Mouse (Mus musculus) splenic B cell, adult 2 months (primary cell): ENCODE results near the gene Arhgap35.

Experiments used
- DNase-seq: peaks from one replicate; pipeline ENCODE4 v3.0.0-alpha.2; 2011; ENCODE audit warnings: low read depth, low spot score
- H3K27me3 ChIP-seq: 2 replicates; pipeline ENCODE4 v1.6.1; 2012; ENCODE audit warnings: mild to moderate bottlenecking, low read length, moderate library complexity, mixed read lengths; ENCODE audit not compliant: control insufficient read depth, poor library complexity, insufficient read depth, severe bottlenecking
- H3K36me3 ChIP-seq: 2 replicates; pipeline ENCODE4 v1.6.1; 2012; ENCODE audit warnings: mild to moderate bottlenecking, low read length, moderate library complexity, mixed read lengths; ENCODE audit not compliant: control insufficient read depth, poor library complexity, insufficient read depth, severe bottlenecking

Gene Arhgap35

DNA sequence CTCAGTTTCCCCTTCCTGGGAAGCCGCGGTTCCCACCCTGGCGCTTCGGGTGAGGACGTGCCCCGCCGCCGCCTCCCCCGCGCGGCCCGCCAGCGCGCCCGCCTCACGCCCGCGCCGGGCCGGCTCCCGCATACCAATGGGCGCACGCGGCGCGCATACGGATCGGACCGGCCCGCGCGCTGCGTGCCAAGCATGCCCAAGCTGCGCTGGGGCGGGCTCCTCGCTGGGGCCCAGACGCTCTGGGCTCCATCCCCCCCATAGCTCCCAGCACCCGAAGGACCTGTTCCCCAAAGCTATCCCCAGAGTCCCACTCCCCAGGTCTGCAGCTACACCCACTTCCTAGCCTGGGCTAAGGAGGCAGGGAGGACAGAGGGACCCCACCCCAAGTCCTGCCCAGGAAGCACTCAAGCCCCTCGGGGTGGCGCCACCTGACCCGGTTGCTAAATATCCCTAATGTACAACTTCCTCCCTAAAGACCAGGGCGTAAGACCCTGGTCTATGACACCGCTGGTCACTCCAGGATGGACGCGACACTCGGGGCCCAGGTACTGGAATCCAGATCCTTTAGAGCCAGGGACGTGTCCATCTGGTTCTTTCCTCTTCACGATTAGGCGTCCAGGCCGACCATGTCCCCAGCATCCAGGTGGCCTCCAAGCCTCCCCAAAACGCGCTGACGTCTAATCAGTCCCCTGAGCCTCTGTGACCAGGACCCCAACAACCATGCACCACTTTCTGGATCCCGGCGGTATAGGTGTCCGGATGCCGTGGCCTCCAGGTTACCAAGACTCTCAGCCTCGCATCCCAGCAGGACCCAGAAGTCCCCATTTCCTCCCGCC lies 138.8 kb downstream of the Arhgap35 start:
- Histone ChIP-seq H3K36me3 (no peaks in the 10 kb centered on the region), H3K27me3 (peaks cover 2% of the 10 kb centered on the region; the same call in 1 of the 2 replicates)
- no peak for DNase-seq

DNA sequence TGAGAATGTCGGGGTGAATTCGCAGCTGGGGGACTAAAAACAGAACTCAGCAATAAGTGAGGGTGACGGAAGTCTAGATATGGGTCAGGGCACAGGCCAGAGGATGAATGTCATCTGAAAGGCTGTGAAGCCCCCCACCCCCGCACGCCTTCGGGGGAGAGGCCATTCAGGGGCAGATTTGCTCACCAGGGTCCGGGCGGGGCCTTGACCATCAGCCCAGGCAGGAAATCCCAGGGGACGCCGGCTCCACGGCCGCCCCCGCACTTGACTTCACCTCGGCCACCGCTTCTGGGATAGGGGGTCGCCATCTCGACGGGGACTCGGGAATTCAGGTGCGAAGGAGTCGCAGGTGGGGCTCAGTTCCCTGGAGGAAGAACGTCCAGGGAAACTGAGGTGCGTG lies 139.5 kb downstream of the Arhgap35 start:
- DNase-seq = no peak
- peaks cover 2% of the 10 kb centered on the region; the same call in 1 of the 2 replicates for H3K27me3 ChIP-seq

DNA sequence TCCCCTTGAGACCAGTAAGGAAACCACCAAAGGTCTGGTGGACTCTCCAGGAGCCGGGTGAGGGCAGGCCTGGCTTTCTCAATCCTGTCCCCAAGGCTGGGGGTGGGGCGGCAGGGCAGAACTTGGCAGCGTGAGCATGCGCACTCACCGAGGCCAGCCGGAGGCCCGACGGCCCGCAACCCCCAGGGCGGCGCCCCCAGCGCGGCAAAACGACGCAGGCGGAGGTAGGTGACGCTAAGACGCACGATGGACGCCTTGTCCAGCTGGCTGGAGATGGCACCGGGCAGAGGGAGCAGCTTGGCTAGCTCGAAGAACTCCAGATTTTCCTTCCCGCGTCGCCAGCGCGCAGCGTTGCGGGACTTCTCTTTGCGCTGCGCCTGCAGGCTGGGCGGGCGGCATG lies 140.3 kb downstream of the Arhgap35 start:
- H3K36me3 ChIP-seq = no peaks in the 10 kb centered on the region
- peaks cover 2% of the 10 kb centered on the region; the same call in 1 of the 2 replicates for H3K27me3 ChIP-seq
- DNase-seq = no peak

More for the DNA sequence above, 139.5 kb downstream of the Arhgap35 start:
- H3K36me3 ChIP-seq = no peaks in the 10 kb centered on the region

DNA sequence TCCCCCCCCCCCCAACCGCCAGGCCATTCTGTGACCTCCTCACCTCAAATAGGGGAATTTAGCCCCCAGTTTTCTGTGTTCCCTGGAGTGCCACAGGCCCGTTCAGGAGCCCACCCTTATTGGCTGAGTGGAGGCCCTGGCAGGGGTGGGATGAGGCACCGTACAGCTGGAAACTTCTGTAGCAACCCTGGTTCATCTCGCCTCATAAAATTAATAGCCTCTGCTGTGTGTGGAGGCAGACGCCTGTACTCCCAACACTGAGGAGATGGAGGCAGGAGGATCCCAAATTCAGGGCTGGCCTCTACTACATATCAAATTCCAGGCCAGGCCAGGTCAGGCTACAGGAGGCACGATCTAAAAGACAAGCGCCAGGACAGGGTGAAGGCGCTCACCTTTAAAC lies 140.9 kb downstream of the Arhgap35 start:
- Histone ChIP-seq H3K27me3 (peaks cover 2% of the 10 kb centered on the region; the same call in 1 of the 2 replicates), H3K36me3 (no peaks in the 10 kb centered on the region)
- DNase-seq = no peak

DNA sequence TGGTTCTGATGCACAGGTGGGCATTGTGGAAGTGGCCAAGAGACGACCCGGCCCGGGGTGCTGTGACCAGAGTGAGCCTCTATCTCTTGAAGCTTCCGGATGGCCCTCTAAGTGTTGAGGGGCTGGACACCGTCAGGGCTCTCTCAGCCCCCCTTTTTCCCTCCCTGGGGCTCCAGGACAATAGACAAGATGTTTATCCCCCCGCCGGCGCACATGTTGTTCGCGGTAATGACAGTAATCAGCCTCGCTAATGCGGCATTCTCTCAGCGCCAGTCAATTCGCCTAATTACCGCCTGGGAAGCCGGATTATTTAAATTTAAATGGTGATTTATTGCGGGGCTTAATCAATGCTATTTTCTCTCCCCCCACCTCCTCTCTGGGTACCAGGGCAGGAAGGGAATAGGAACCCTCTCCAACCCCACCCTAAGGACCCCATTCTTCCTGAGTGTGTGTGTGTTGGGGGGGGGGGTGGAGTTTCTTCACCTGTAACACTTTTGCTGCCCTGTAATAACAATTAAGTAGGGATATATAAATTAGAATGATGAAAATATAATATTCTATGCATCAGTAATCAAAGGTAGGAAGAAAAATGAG lies 142.6 kb downstream of the Arhgap35 start:
- no peaks in the 10 kb centered on the region for H3K36me3 ChIP-seq
- H3K27me3 ChIP-seq = peaks cover 2% of the 10 kb centered on the region; the same call in 1 of the 2 replicates
- DNase-seq = no peak

DNA sequence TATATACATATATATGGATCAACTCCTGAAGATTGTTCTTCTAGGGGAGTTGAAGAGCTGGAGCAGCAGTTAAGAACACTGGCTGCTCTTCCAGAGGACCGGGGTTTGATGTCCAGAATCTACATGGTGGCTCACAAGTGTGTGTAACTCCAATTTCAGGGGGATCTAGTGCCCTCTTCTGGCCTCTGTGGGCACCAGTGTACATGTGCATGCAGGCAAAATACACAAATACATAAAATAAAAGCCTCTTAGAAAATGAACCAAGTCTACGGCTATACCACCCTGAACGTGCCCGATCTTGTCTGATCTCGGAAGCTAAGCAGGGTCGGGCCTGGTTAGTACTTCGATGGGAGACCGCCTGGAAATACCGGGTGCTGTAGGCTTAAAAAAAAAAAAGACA lies 143.2 kb downstream of the Arhgap35 start:
- peak; percentile 56 for DNase-seq
- Histone ChIP-seq H3K27me3 (peaks cover 2% of the 10 kb centered on the region; the same call in 1 of the 2 replicates), H3K36me3 (no peaks in the 10 kb centered on the region)

DNA sequence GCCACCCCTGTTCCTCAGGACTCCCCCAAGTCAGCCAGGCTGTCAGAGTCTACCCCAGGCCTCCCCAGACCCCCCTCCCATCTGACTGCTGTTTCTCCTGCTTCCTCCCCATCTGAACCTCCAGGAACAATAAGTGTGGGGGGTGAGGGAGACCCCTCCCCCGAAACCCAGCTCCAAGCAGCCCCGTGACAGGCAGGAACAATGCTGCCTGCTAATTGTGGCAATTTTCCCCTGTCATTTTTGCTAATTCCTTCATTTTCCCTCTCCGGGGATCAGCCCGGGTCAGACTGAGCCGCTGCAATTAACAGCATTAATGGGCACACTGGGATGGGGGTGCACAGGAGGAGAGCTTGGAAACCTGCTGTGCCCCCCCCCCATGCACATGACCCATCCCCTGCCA lies 146.7 kb downstream of the Arhgap35 start:
- H3K27me3 ChIP-seq = no peaks in the 10 kb centered on the region; the same call in 1 of the 2 replicates
- no peaks in the 10 kb centered on the region for H3K36me3 ChIP-seq
- no peak for DNase-seq

DNA sequence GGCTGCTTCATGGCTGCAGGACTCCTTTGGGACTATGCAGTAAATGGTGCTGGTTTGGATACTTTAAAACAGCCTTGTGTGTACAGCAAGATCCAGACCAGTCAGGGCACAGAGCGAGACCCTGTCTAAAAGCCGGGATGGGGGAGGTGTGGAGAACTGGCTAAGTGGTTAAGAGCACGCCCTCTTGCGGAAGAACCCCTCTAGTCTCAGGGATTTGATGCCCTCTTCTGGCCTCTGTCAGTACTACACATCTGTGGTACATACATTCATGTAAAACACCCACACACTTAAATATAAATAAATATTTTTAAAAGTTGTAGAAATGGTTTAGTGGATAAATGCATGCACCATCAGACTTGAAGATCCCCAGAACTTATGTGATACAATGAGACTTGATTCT lies 148.2 kb downstream of the Arhgap35 start:
- DNase-seq = peak; percentile 63

DNA sequence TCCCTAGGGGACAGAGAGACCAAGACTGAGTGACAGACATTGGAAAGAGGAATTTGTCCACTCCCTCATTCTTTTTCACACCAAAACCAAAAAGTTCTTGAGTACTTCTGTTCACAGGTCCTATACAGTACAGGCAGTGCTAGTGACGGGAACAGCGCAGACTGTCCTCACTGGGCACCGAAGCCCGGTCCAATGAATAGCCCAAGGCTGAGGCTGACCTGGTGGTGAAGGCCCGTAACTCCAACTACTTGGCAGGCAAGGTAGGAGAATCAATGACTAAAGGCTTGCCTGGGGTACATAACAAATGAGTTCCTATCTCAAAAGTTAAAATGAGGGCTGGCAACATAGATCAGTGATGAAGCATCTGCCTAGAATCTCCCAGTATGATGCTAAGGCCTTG lies 149.2 kb downstream of the Arhgap35 start:
- no peaks in the 10 kb centered on the region for H3K36me3 ChIP-seq
- DNase-seq = no peak
- no peaks in the 10 kb centered on the region; the same call in 1 of the 2 replicates for H3K27me3 ChIP-seq

More for the DNA sequence above, 148.2 kb downstream of the Arhgap35 start:
- no peaks in the 10 kb centered on the region; the same call in 1 of the 2 replicates for H3K27me3 ChIP-seq
- no peaks in the 10 kb centered on the region for H3K36me3 ChIP-seq

DNA sequence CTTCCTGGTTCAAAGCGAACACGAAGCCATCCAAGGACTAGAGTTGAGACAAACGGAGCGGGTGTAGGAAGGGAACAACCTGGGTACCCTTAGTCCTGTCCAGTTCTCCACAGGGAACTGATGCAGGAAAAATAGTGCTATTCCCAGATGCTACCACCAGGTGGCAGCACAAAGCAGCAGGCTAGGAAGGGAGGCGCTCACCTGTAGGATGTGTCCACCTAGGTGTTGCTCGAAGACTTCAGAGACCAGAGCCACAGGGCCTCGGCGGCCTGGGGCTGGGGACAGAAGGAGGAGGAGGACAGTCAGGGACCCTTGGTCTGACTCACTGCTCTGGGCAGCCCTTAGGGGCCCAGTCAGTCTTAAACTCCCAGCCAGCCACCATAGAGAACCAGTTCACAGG lies 149.6 kb downstream of the Arhgap35 start:
- peak; percentile 79 for DNase-seq
- no peaks in the 10 kb centered on the region for H3K36me3 ChIP-seq
- no peaks in the 10 kb centered on the region; the same call in 1 of the 2 replicates for H3K27me3 ChIP-seq

DNA sequence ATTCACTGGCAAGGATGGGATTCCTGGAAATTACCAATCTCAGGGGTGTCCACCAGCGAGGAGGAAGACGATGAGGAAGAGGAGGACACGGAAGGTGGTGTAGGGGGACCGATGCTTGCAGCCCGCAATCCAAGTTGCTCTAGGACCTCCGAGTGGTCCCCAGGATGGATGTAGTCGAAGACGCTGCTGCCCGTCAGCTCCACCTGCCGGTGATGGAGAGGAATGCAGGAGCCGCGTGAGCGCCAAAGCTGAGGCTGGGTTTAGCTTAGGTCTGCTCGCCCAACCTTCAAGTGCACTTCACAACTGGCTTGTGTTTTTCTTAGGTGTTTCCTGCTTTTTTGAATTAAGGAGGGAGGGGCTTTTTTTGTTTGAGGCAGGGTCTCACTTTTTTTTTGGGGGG lies 151.6 kb downstream of the Arhgap35 start:
- peak; percentile 85 for DNase-seq
- Histone ChIP-seq H3K36me3 (no peaks in the 10 kb centered on the region), H3K27me3 (no peaks in the 10 kb centered on the region)

DNA sequence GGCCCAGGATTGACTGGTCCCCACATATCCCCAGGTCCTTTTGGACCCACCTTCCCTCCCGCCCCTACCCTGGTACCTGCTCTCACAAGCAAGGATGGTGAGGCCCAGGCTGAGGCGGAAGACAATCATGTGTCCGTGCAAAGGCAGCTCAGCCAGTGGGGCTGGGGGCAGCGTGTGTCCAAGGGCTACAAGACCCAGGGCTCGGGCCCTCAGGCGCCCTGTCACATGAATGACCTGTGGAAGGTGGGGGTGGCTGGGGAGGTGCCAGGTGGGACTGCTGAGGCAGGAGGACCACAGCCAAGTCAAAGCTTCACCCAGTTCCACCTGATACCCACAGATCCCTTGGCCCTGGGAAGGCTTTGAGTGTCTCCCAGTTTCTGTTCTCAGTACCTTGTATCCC lies 153.1 kb downstream of the Arhgap35 start:
- DNase-seq = no peak
- Histone ChIP-seq H3K36me3 (peaks cover 4% of the 10 kb centered on the region; the same call in 1 of the 2 replicates), H3K27me3 (no peaks in the 10 kb centered on the region)

DNA sequence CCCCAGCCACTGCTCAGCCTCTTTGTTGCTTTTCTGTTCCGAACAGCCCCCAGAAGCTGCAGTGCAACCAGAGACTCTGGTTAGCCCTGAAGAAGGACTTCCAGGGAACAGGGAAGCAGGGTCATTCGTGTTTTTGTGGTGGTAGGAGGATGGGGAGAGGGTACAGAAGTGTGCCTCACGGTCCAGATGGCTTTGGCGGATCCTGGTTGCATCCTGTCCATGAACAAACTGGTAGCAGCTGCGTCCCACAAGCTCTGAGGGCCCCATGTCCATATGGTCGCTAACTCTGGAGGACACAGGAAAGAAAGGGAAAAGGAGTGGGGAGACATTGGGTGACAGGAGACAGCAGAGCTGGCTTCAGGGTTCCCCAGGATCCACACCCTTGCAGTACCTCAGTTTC lies 153.6 kb downstream of the Arhgap35 start:
- DNase-seq = no peak
- Histone ChIP-seq H3K36me3 (peaks cover 4% of the 10 kb centered on the region; the same call in 1 of the 2 replicates), H3K27me3 (no peaks in the 10 kb centered on the region)

DNA sequence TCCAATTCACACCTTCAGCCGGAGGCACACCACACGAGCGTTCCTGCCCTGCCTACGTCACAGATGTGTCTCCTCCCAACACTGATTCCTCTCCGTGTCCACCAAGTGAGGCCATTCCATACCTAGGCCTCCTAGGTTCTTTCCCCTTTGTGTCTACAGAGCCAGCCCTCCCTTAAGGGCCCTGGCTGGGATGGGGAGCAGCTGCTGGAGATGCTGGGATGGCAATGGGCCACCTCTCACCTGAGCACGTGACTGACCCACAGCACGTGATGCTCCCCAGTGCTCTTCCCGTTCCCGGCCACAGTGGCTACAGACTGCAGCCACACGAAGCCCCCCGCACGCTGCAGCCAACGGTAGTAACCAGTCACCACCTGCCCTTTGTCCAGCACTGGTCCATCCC lies 154.2 kb downstream of the Arhgap35 start:
- Histone ChIP-seq H3K27me3 (no peaks in the 10 kb centered on the region), H3K36me3 (peaks cover 4% of the 10 kb centered on the region; the same call in 1 of the 2 replicates)
- no peak for DNase-seq

DNA sequence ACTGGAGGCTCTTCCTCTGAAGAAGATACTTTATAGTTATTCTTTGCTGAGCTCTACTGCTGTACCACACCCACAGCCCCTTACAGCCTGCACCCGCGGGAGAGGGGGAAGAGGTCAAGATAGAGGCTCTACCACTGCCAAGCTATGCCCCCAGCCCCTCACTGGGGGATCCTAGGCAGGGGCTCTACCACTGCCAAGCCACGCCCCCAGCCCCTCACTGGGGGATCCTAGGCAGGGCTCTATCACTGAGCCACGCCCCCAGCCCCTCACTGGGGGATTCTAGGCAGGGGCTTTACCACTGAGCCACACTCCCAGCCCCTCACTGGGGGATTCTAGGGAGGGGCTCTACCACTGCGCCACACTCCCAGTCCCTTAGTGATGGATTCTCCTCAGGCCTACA lies 158.5 kb downstream of the Arhgap35 start:
- H3K27me3 ChIP-seq = no peaks in the 10 kb centered on the region
- peaks cover 6% of the 10 kb centered on the region; the same call in 1 of the 2 replicates for H3K36me3 ChIP-seq
- DNase-seq = no peak
